Mouse (Mus musculus) forebrain, embryonic 14.5 days (tissue): ENCODE results near the gene Dhrs9. TPM values are rescaled to one million over a fixed set of nuclear protein-coding genes. Genes with fewer than 3 reads are reported as not detected.
"Not testable (repeated sequence)": the region's sequence is repeated elsewhere in the genome, so short reads cannot be mapped to it uniquely, and the experiment has no call there.

Source experiments
- ATAC-seq: fragments of 200-750 bp; cut with Nextera tagmentation; 2 replicates; pipeline ENCODE4 v1.8.0; 2017; ENCODE audit warnings: mild to moderate bottlenecking, moderate library complexity
- DNase-seq: peaks from one replicate; pipeline ENCODE4 v3.0.0-alpha.2; 2015; ENCODE audit warnings: low spot score
- H3K27ac ChIP-seq: fragments of 300-500 bp; sonication (generic); 2 replicates; pipeline ENCODE4 v1.5.1; 2014; ENCODE audit warnings: low read depth, mild to moderate bottlenecking, control low read depth, low read length, moderate library complexity
- H3K27me3 ChIP-seq: fragments of 300-500 bp; sonication (generic); replicated peaks from 2 replicates; pipeline ENCODE4 v1.6.1; 2014; ENCODE audit warnings: low read length, control low read depth, mixed read lengths; ENCODE audit not compliant: control insufficient read depth, insufficient read depth
- H3K36me3 ChIP-seq: fragments of 300-500 bp; sonication (generic); 2 replicates; pipeline ENCODE4 v1.6.1; 2014; ENCODE audit warnings: low read length, control low read depth; ENCODE audit not compliant: control insufficient read depth, insufficient read depth
- H3K4me1 ChIP-seq: fragments of 300-500 bp; sonication (generic); 2 replicates; pipeline ENCODE4 v1.6.1; 2014; ENCODE audit warnings: antibody characterized with exemption, low read length, control low read depth; ENCODE audit not compliant: control insufficient read depth, insufficient read depth
- H3K4me2 ChIP-seq: fragments of 300-500 bp; sonication (generic); 2 replicates; pipeline ENCODE4 v1.6.1; 2014; ENCODE audit warnings: mild to moderate bottlenecking, control low read depth, low read length
- H3K4me3 ChIP-seq: fragments of 300-500 bp; sonication (generic); 2 replicates; pipeline ENCODE4 v1.5.1; 2014; ENCODE audit warnings: low read depth, low read length, control low read depth
- H3K9ac ChIP-seq: fragments of 300-500 bp; sonication (generic); 2 replicates; pipeline ENCODE4 v1.6.1; 2014; ENCODE audit warnings: mild to moderate bottlenecking, low read length, control low read depth, moderate library complexity
- H3K9me3 ChIP-seq: fragments of 300-500 bp; sonication (generic); replicated peaks from 2 replicates; pipeline ENCODE4 v1.6.1; 2016; ENCODE audit warnings: low read length, control low read depth, mixed read lengths; ENCODE audit not compliant: control insufficient read depth
- WGBS: fragments of 180-500 bp; shearing (Covaris S2); extraction: QIAGEN DNeasy Blood & Tissue Kit; methylation state at CpG from one replicate; pipeline ENCODE4 v1.1.7; 2014; 5-methylcytosine and 5-hydroxymethylcytosine counted together
- polyA plus RNA-seq: library from polyadenylated mRNA; unstranded; fragments of >200 nt; fragmentation: Nextera tagmentation; extraction: Ambion mirVana; gene quantifications from 2 replicates; pipeline ENCODE4 v1.2.1, GENCODE M21; 2014

Gene Dhrs9
- not detected in 2 replicates for polyA plus RNA-seq

DNA sequence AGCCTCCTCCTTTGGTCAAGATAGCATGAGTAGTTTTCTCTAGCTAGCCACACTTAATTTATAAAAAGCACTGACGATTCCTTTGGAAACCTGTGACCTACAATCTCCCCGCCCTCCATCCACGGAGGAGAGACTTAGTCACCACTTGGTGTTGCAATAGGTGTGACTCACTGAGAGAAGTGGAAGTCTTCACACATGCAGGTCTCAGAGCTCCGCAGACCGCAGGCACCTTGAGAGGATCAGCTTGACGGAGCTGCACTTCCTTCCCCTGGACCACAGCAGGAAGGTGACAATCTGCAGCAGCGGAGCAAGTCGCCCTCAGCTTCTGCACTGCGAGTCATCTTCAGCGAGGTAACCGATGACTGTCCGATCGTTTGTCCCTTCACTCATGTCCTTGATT is at the start of gene Dhrs9:
Dhrs9 (plus strand) TSS at position 165 of the 400 bp plus-strand sequence.
- no peaks in the 10 kb centered on the region for H3K27me3 ChIP-seq
- WGBS, result 89% methylated on average over 13 of the region's 13 CpGs
- H3K4me2 ChIP-seq, result no peak within 1 kb of the TSS
- no peak for DNase-seq
- H3K9ac ChIP-seq, result no peak within 1 kb of the TSS
- H3K36me3 ChIP-seq, result no peaks in the 10 kb centered on the region
- H3K27ac ChIP-seq, result no peak within 1 kb of the TSS
- H3K9me3 ChIP-seq, result no peaks in the 10 kb centered on the region
- no peak within 1 kb of the TSS for H3K4me3 ChIP-seq
- ATAC-seq, result no peak
- H3K4me1 ChIP-seq, result no peaks in the 10 kb centered on the region

DNA sequence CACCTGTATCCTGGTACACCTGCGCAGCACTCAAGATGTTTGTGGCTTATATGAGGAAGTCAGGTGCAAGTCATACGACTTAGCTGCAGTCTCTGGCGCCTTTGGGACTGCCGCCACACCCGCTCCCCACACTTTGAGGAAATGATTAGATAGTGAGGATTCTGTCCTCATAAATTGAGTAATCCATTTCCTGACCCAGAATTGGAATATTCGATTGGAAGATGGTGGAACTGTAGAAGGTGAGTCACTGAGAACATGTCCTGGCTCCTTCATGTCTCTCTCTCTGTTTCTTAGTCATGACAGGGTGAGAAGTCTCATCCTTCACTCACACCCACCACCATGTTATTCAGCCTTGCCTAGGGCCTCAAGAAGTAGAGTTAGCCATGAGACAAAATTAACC is 48.7 kb upstream of the Dhrs9 start:
- H3K27ac ChIP-seq, H3K27me3 ChIP-seq, H3K9ac ChIP-seq, H3K4me2 ChIP-seq, H3K4me1 ChIP-seq, H3K9me3 ChIP-seq, DNase-seq, H3K4me3 ChIP-seq, ATAC-seq, H3K36me3 ChIP-seq: not testable (repeated sequence)
- 94% methylated on average over 5 of the region's 6 CpGs for WGBS

DNA sequence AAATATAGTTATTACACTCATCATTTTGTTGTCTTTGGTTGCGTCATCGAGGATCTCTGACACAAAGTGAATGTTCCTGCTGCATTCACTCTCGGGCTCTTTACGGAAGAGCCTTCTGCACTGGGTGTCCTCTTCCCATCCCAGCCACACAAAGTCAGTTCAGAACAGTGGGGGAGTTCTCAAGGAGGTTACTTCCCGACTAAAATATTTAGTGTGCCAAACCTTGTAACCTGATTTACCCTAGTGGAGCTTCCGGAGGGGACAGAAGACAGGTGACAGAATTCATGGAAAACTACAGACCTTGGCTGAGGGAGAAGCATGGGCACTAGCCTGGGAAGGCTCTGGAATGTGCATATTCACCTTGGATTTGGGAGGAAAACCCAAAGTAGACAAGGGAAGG is 38.7 kb upstream of the Dhrs9 start:
- WGBS, result 92% methylated on average over 6 of the region's 6 CpGs
- H3K9ac ChIP-seq, result no peak overlapping the region
- H3K27ac ChIP-seq, result no peak overlapping the region
- no peaks in the 10 kb centered on the region for H3K9me3 ChIP-seq
- ATAC-seq, result no peak
- no peaks in the 10 kb centered on the region for H3K4me1 ChIP-seq
- no peak for DNase-seq
- no peaks in the 10 kb centered on the region for H3K36me3 ChIP-seq
- H3K4me3 ChIP-seq, result no peak overlapping the region
- H3K4me2 ChIP-seq, result no peak overlapping the region
- H3K27me3 ChIP-seq, result no peaks in the 10 kb centered on the region

DNA sequence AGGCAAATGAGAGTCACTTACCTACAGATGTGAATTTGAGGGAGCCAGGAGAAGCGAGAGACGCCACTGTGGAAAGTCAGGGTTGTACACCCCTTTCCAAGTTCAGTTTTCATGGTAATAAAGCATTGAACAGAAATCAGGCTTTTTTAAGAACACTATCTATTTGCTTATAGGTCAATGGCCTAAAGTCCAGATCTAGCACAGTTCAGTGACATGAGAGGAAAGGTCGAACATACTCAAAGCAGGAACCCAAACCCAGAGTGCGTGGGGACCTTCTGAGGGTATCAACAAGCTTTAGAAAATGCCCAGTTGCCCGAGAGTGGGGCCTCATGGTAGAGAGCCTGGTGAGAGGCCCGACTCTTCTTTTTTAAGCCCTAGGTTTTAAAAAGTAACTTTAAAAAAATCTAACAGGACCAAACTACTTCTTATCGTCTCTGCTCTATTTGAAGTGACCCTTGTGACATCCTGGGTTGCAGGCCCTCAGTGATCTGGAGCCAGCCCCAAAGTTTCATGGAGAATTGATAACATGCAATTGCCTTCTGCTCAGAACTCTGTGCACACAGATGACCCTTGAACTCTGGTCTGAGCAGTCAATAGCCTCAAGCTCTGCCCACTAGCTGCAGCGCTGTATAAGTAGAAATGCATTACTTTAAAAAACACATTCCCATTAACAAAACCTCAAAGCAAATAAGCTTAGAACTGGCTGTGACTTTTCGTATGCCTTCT is 37.6 kb upstream of the Dhrs9 start, which contains the start of gene Abcb11:
Abcb11 (minus strand) TSS at position 121 of the 726 bp plus-strand sequence.
- ATAC-seq, result no peak
- H3K4me2 ChIP-seq, result no peak within 1 kb of the TSS
- no peak within 1 kb of the TSS for H3K4me3 ChIP-seq
- no peaks in the 10 kb centered on the region for H3K9me3 ChIP-seq
- no peaks in the 10 kb centered on the region for H3K27me3 ChIP-seq
- H3K36me3 ChIP-seq, result no peaks in the 10 kb centered on the region
- H3K9ac ChIP-seq, result no peak within 1 kb of the TSS
- DNase-seq, result no peak
- H3K27ac ChIP-seq, result no peak within 1 kb of the TSS
- H3K4me1 ChIP-seq, result no peaks in the 10 kb centered on the region
- WGBS, result 93% methylated on average over 9 of the region's 9 CpGs

DNA sequence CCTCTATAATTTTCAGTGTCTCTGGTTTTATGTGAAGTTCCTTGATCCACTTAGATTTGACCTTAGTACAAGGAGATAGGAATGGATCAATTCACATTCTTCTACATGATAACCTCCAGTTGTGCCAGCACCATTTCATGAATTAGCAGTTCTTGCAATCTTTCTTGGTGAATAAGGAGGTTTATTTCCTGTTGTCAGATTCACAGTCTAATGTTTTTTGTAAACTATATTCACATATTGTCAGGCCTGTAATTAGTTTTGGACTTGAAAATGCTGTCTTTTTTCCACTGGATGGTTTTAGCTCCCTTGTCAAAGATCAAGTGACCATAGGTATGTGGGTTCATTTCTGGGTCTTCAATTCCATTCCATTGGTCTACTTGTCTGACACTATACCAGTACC is 24.8 kb upstream of the Dhrs9 start:
- not testable (repeated sequence) for H3K4me1 ChIP-seq, H3K9ac ChIP-seq, H3K9me3 ChIP-seq, H3K4me2 ChIP-seq, H3K4me3 ChIP-seq, H3K27ac ChIP-seq, H3K27me3 ChIP-seq, H3K36me3 ChIP-seq, DNase-seq
- peak; percentile 100 for ATAC-seq

DNA sequence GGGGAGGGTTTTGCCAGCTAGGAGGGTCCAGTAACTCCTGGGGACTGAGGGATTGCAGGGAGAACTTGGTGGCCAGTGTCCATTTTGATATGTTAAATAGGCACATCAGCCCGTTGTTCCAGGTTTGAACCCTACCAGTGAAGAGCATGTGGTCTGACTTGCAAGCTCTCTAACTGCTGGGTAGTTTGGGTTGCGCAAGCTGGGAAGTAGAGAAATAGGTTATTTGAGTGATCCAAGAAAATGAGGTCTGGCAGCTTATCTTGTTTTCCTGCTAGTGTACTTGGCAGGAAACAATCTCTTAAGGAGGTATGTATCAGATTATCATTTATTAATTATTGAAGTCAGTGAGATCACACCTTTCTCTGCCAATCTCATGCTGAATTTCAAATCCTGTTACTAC is 15.4 kb upstream of the Dhrs9 start:
- H3K4me2 ChIP-seq, result no peak overlapping the region
- H3K36me3 ChIP-seq, result no peaks in the 10 kb centered on the region
- ATAC-seq (no peak), DNase-seq (peak; percentile 11)
- no peaks in the 10 kb centered on the region for H3K27me3 ChIP-seq
- H3K4me1 ChIP-seq, result no peaks in the 10 kb centered on the region
- H3K4me3 ChIP-seq, result no peak overlapping the region
- no peaks in the 10 kb centered on the region for H3K9me3 ChIP-seq
- no peak overlapping the region for H3K9ac ChIP-seq
- no peak overlapping the region for H3K27ac ChIP-seq
- WGBS, result 86% methylated on average over 2 of the region's 2 CpGs

DNA sequence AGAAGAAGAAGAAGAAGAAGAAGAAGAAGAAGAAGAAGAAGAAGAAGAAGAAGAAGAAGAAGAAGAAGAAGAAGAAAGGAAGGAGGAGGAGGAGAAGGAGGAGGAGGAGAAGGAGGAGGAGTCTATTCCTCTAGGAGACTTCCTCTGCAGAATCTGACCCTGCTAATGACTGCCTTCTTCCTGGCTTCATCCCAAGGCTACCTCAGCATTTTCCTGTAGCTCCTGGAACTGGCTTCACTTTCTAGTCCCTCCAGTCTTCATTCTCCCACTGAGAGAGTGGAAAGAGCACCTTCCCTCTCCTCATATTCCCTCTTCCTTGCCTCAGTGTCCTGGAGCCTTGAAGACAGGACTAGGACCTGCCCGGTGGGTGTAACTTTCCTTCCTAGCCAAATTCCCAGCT is 15.0 kb upstream of the Dhrs9 start:
- H3K27ac ChIP-seq, result no peak overlapping the region
- no peaks in the 10 kb centered on the region for H3K9me3 ChIP-seq
- DNase-seq (no peak), ATAC-seq (no peak)
- H3K4me2 ChIP-seq, result no peak overlapping the region
- no peak overlapping the region for H3K4me3 ChIP-seq
- H3K9ac ChIP-seq, result no peak overlapping the region
- H3K4me1 ChIP-seq, result no peaks in the 10 kb centered on the region
- H3K27me3 ChIP-seq, result no peaks in the 10 kb centered on the region
- H3K36me3 ChIP-seq, result no peaks in the 10 kb centered on the region
- WGBS, result 89% methylated on average over 1 of the region's 1 CpGs

DNA sequence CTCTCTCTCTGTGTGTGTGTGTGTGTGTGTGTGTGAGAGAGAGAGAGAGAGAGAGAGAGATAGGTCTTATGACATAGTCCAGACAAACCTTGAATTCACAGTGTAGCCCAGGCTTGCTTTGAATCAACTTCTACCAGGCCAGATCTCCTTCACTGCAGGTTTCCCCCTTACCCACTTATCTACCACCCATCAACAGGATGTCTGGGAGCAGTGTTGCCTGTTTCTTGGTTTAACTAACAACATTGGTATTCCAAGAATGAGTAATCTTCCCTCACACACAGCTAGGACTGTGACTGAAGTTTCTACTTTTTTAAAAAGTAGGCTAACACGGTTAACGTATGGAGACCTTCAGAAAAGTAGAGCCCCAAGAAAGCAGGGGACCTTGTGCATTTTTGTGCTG is 3.5 kb upstream of the Dhrs9 start:
- Histone ChIP-seq H3K4me1 (no peaks in the 10 kb centered on the region), H3K9me3 (no peaks in the 10 kb centered on the region)
- ATAC-seq, result no peak

DNA sequence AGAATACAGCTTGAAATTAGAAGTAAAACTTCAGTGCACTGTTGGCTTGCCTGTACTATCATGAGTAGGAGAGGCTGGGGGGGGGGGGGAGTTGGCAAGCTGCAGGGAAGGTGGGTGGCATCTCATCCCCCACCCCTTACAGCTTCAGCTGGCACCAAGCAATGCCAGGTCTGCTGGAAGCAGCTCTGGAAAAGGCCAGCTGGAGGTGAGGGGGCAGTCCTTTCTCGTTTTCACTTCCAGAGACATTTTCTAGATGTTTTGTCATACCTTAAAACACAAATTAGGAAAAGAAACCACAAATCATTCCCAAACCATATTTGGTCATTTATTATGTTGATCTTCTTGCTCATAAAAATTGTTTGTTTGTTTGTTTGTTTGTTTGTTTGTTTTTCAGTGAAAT is 444 bp upstream of the Dhrs9 start:
- ATAC-seq (no peak), DNase-seq (no peak)
- Histone ChIP-seq H3K4me1 (no peaks in the 10 kb centered on the region), H3K27ac (no peak overlapping the region), H3K4me2 (no peak overlapping the region), H3K9me3 (no peaks in the 10 kb centered on the region), H3K4me3 (no peak overlapping the region), H3K9ac (no peak overlapping the region), H3K27me3 (no peaks in the 10 kb centered on the region), H3K36me3 (no peaks in the 10 kb centered on the region)
- WGBS, result 56% methylated on average over 1 of the region's 1 CpGs

More for the DNA sequence above, 3.5 kb upstream of the Dhrs9 start:
- 90% methylated on average over 2 of the region's 2 CpGs for WGBS
- Histone ChIP-seq H3K4me3 (no peak overlapping the region), H3K27ac (no peak overlapping the region), H3K4me2 (no peak overlapping the region), H3K27me3 (no peaks in the 10 kb centered on the region), H3K36me3 (no peaks in the 10 kb centered on the region), H3K9ac (no peak overlapping the region)
- no peak for DNase-seq
